Mouse (Mus musculus) embryonic stem cell, embryonic (primary cell): Measurements from ENCODE around the gene Timm9.
"Not testable (repeated sequence)": the region's sequence is repeated elsewhere in the genome, so short reads cannot be mapped to it uniquely, and the experiment has no call there.

Experiments used
- CTCF ChIA-PET, 4 experiments: fragments of 300-600 bp in 2 of 4; fragments of 350-600 bp in 2 of 4; sonication (Branson Sonifier 250); formaldehyde crosslinking; loops; one replicate each; lab custom pipeline; 2022; ENCODE audit warnings: inconsistent platforms in 2 of 4; lab: Charles Lee
- POLR2A ChIA-PET, 4 experiments: fragments of 300-600 bp in 2 of 4; fragments of 350-600 bp in 2 of 4; sonication (Branson Sonifier 250); formaldehyde crosslinking; loops; one replicate each; lab custom pipeline; 2022; ENCODE audit warnings: antibody characterized with exemption in 4 of 4, inconsistent platforms in 1 of 4; lab: Charles Lee

Gene Timm9

DNA sequence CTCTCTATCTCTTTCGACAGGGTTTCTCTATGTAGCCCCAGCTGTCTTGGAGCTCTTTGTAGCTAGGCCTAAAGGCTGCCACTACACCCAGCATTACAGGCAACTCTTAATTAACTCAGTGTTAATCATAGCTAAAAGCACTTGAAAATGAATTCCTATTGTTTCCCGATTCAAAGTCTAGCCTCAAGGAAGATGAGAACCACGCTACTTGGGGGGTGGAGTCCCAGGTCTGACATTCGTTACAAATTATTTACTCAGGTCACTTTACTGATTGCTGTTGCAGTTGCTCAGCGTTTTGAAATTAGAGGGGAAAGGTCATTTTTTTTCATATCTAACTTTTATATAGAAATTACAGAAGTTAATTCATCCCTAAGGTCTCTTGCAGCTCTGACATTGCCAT, 903 bp downstream of the Timm9 start:
- CTCF ChIA-PET, result interaction anchor here in 1 of 4 experiments (0.6 to 2.0 kb wide), 2 partner anchors 24 to 62 kb away, joined by 3 to 6 read pairs; no protein-coding TSS in a partner anchor
- POLR2A ChIA-PET, result interaction anchor here in 3 of 4 experiments (0.7 to 4.1 kb wide), 24 partner anchors 8 to 950 kb away, joined by 3 to 59 read pairs (median 4); partner anchors contain the start of genes Arid4a (in 3 of the 3), Tomm20l (in 2 of the 3), Dact1 (in 1 of the 3) and Frmd6 (in 1 of the 3)

DNA sequence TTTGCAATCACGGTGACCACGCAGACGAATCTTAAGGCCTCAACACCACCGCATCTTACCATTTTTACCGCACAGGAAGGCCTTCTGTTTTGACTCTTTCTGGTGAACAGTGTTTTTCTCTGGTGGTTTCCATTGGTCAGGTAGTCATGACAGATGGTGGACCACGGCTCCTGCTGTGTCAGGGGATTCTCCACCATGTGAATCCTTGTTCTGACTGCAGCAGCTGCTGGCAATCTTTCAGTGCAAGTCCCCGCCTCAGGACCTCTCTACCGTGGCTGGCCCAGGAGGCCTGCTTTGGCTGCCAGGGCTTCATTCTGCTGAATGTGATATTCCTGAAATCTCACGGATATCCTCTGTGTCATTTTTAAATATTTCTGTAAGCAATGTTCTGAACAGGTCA, 13.2 kb downstream of the Timm9 start:
- CTCF ChIA-PET, result no interaction called here
- POLR2A ChIA-PET, result interaction anchor here in 2 of 4 experiments (1.1 to 2.3 kb wide), 4 partner anchors 12 to 18 kb away, joined by 3 to 11 read pairs (median 8); partner anchors contain the start of genes 2700049A03Rik (in 2 of the 2), Timm9 (in 2 of the 2) and Tomm20l (in 1 of the 2)

GRCm38 (mm10) chr12:71122731-71123130, 13.8 kb downstream of the Timm9 start:
- POLR2A ChIA-PET, result interaction anchor here in 2 of 4 experiments (0.6 to 2.3 kb wide), 5 partner anchors 11 to 18 kb away, joined by 3 to 11 read pairs (median 8); partner anchors contain the start of genes 2700049A03Rik (in 2 of the 2), Timm9 (in 2 of the 2) and Tomm20l (in 1 of the 2)
- CTCF ChIA-PET, result no interaction called here

DNA sequence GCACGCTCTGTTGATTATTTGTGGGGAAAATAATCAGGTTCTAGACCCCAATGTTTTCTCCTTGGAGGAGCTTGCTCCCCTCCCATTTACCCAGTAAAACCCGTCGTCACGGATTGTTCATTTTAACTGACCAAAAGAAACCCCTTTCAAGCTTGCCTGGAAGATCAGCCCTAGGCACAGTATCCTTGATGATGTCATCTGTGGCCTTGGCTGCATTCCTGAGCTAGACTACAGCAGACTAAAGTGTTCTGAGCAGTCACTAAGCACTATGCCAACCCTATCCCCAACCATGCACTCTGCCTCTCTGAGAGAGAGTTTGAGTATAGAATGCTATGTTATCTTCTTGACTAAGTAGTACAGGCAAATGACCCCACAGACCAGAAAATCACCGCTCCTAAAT, 20.1 kb downstream of the Timm9 start:
- CTCF ChIA-PET, result no interaction called here

GRCm38 (mm10) chr12:71113675-71114288, 22.7 kb downstream of the Timm9 start:
- CTCF ChIA-PET, result interaction anchor here in 2 of 4 experiments (0.5 to 1.3 kb wide), 6 partner anchors 17 to 149 kb away, joined by 3 to 8 read pairs (median 3); no protein-coding TSS in a partner anchor
- POLR2A ChIA-PET, result interaction anchor here in 3 of 4 experiments (0.6 to 1.4 kb wide), 10 partner anchors 8 to 429 kb away, joined by 3 to 9 read pairs (median 3); partner anchors contain the start of genes 2700049A03Rik (in 1 of the 3), Psma3 (in 1 of the 3) and Timm9 (in 1 of the 3)

More for the DNA sequence above, 20.1 kb downstream of the Timm9 start:
- POLR2A ChIA-PET, result interaction anchor here in 2 of 4 experiments (0.6 to 1.1 kb wide), 2 partner anchors 20 to 40 kb away, joined by 3 read pairs; partner anchors contain the start of genes 2700049A03Rik (in 1 of the 2) and Timm9 (in 1 of the 2)

- CTCF ChIA-PET, result interaction anchor here in 2 of 4 experiments (0.5 to 1.3 kb wide), 2 partner anchors 40 to 148 kb away, joined by 3 to 8 read pairs; no protein-coding TSS in a partner anchor
- POLR2A ChIA-PET, result interaction anchor here in 1 of 4 experiments (0.7 to 2.2 kb wide), 5 partner anchors 23 to 430 kb away, joined by 3 to 10 read pairs (median 4); partner anchors contain the start of genes 2700049A03Rik and Timm9
These were observed 23.4 kb downstream of the Timm9 start for GRCm38 (mm10) chr12:71113074-71113473.

GRCm38 (mm10) chr12:71111331-71111730, 25.2 kb downstream of the Timm9 start, which contains the start of gene Tomm20l:
TSS of gene Tomm20l (plus strand) at chr12:71111428.
- POLR2A ChIA-PET, result interaction anchor here in 3 of 4 experiments (0.9 to 2.9 kb wide), 11 partner anchors 11 to 141 kb away, joined by 3 to 11 read pairs (median 4); partner anchors contain the start of genes Arid4a (in 3 of the 3), 2700049A03Rik (in 2 of the 3), Timm9 (in 2 of the 3) and Psma3 (in 1 of the 3)

GRCm38 (mm10) chr12:71107216-71107771, 29.2 kb downstream of the Timm9 start:
- ChIA-PET POLR2A (interaction anchor here in 2 of 4 experiments (0.9 to 1.0 kb wide), 2 partner anchors 12 to 31 kb away, joined by 3 to 6 read pairs; no protein-coding TSS in a partner anchor), CTCF (interaction anchor here in 2 of 4 experiments (0.6 to 1.5 kb wide), 3 partner anchors 34 to 110 kb away, joined by 4 to 10 read pairs (median 6); no protein-coding TSS in a partner anchor)

More at GRCm38 (mm10) chr12:71111331-71111730, 25.2 kb downstream of the Timm9 start, which contains the start of gene Tomm20l:
- CTCF ChIA-PET, result interaction anchor here in 2 of 4 experiments (0.6 to 1.4 kb wide), 6 partner anchors 17 to 107 kb away, joined by 3 to 6 read pairs (median 4); partner anchors contain the start of gene 2700049A03Rik (in 1 of the 2)

DNA sequence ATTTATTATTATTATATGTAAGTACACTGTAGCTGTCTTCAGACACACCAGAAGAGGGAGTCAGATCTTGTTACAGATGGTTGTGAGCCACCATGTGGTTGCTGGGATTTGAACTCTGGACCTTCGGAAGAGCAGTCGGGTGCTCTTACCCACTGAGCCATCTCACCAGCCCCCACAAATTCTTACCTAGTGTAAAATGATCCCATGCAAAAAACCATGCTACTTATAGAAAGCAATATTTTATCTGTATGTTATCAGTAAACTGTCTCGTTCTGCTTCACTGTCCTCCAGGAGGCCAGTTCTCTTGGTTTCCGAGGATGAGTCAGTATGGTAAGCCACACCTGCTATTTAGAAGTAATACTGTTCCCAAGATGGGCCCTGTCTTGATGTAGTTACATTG, 32.2 kb downstream of the Timm9 start:
- POLR2A ChIA-PET, result interaction anchor here in 1 of 4 experiments (1.1 kb wide), 1 partner anchor 129 kb away, joined by 3 read pairs; no protein-coding TSS in a partner anchor
- CTCF ChIA-PET, result not testable (repeated sequence)

DNA sequence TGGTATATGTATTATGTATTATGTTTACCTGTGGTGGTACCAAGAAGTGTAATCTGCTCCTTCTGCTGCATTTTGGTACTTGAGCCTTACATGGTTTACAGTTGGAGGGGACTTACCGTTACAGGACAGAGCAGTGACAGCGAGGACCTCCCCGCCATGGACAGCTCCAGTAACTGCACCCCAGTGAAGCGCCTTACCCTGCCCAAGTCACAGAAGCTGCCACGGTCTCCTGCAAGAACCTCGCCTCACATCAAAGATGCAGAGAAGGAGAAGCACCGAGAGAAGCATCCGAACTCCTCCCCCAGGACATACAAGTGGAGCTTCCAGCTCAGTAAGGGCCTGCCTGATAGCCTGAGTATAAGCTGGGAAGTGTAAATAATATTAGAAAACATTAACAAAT, 50.2 kb downstream of the Timm9 start:
- ChIA-PET CTCF (interaction anchor here in 2 of 4 experiments (1.4 to 3.9 kb wide), 2 partner anchors 13 kb away, joined by 4 to 22 read pairs; no protein-coding TSS in a partner anchor), POLR2A (interaction anchor here in 2 of 4 experiments (0.5 to 1.4 kb wide), 2 partner anchors 9 to 113 kb away, joined by 6 read pairs; no protein-coding TSS in a partner anchor)
